Mouse (Mus musculus): ENCODE results near the gene Acer2.
A peak's percentile ranks its signal among the peaks of the same experiment; 100 is the strongest.

Gene Acer2

GRCm38 (mm10) chr4:86957576-86958411 lies 83.6 kb downstream of the Acer2 start:
- peak; percentile 90 to 93 for DNase-seq

GRCm38 (mm10) chr4:86977272-86977671 lies 103.1 kb downstream of the Acer2 start:
- no peak for DNase-seq

Measured in cerebellum, postnatal 10 days (tissue).